ENCODE assay signal across 27 mouse cellular contexts in the genomic region with DNA sequence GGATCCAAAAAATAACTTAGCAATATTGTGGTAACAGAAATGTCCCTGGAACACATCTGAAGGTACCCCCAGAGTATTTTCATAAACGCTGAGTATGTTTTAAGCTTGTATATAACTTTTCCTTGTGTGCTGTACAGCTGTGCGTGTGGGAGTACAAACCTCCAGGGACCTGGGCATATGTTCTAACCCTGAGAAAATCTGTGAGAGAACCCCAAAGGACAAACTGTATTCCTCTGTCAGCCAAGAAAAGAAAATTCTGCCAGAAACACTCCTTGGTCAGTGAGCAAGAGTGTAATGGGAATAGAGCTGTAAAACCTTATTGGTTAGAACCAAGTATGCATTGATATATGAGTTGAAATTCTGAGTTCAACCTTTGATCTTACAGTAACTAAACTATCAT.
A peak's percentile ranks its signal among the peaks of the same experiment; 100 is the strongest.
DNase-seq lines count a peak whose midpoint lies in the region; ATAC-seq and TF ChIP-seq lines count a peak whose summit lies in the region.
"Had no signal": no experiment of that assay in that cellular context is flagged by ENCODE, and none has a peak within 500 bp of the region (broad histone marks: within the 10 kb centered on the region; RNA-seq: fewer than 3 reads in every experiment).

No protein-coding gene starts in this region.

- TF ChIP-seq EP300 in heart, postnatal 0 days (IDR thresholded peaks at IDR 0.05; ENCODE audit: low read depth), result no peak

- TF ChIP-seq CTCF in heart, postnatal 0 days (IDR thresholded peaks at IDR 0.05; ENCODE audit: low read depth), result no peak

- peaks cover 4% of the 10 kb centered on the region; the same call in 1 of the 2 replicates for H3K4me1 ChIP-seq in embryonic facial prominence, embryonic 14.5 days (ENCODE audit: control insufficient read depth, insufficient read depth, low read length)
- H3K4me1 ChIP-seq in embryonic facial prominence, embryonic 10.5 days, result no peaks in the 10 kb centered on the region
- H3K4me1 ChIP-seq in heart, postnatal 0 days (ENCODE audit: control insufficient read depth, insufficient read depth), result peaks cover 3% of the 10 kb centered on the region; the same call in 1 of the 2 replicates
- H3K4me1 ChIP-seq in heart, embryonic 11.5 days (ENCODE audit: control insufficient read depth, insufficient read depth, low read length), result no peaks in the 10 kb centered on the region
- H3K4me1 ChIP-seq in lung, embryonic 16.5 days (replicated peaks; ENCODE audit: control insufficient read depth, insufficient read depth, low read length), result peaks cover 5% of the 10 kb centered on the region; the same call in 1 of the 2 replicates
- H3K4me1 ChIP-seq: embryonic facial prominence, embryonic 15.5 days had no signal

- no peak overlapping the region for H3K4me3 ChIP-seq in embryonic facial prominence, embryonic 14.5 days (ENCODE audit: low read depth, low read length)
- no peak overlapping the region for H3K4me3 ChIP-seq in embryonic facial prominence, embryonic 10.5 days
- no peak overlapping the region for H3K4me3 ChIP-seq in heart, postnatal 0 days (ENCODE audit: low read depth, low read length)
- no peak overlapping the region for H3K4me3 ChIP-seq in heart, embryonic 11.5 days (ENCODE audit: low read depth, low read length)
- H3K4me3 ChIP-seq in lung, embryonic 16.5 days (ENCODE audit: low read length), result no peak overlapping the region
- H3K4me3 ChIP-seq: embryonic facial prominence, embryonic 15.5 days; heart, adult 2 months; heart, embryonic 13.5 days had no signal

- peak; percentile 57 for DNase-seq in embryonic facial prominence, embryonic 14.5 days (ENCODE audit: low spot score)
- DNase-seq in embryonic facial prominence, embryonic 10.5 days (ENCODE audit: low spot score), result no peak
- peak; percentile 18 for DNase-seq in heart, postnatal 0 days (ENCODE audit: low spot score)
- no peak for DNase-seq in lung, adult 18-20 months
- DNase-seq: adrenal gland, adult 8-10 months; adrenal gland, postnatal 25 days; B cell, adult 2 months; cerebellum, adult 11-12 months; cerebellum, adult 8-10 months; cerebellum, postnatal 36 days; embryo, embryonic 11 days; forebrain, postnatal 0 days; gastrocnemius, postnatal 36 days; heart, adult 2 months; kidney, adult 18-20 months had no signal

- 76% methylated on average over 2 of the region's 2 CpGs for WGBS in embryonic facial prominence, embryonic 14.5 days
- WGBS in embryonic facial prominence, embryonic 10.5 days, result 90% methylated on average over 2 of the region's 2 CpGs
- WGBS in heart, postnatal 0 days, result 77% methylated on average over 2 of the region's 2 CpGs
- 86% methylated on average over 2 of the region's 2 CpGs for WGBS in heart, embryonic 11.5 days (ENCODE audit: insufficient replicate concordance)
- WGBS in lung, embryonic 16.5 days, result 74% methylated on average over 2 of the region's 2 CpGs

- H3K4me2 ChIP-seq in embryonic facial prominence, embryonic 14.5 days (ENCODE audit: low read depth, low read length), result no peak overlapping the region
- no peak overlapping the region for H3K4me2 ChIP-seq in heart, postnatal 0 days (ENCODE audit: low read depth, low read length)
- no peak overlapping the region for H3K4me2 ChIP-seq in heart, embryonic 11.5 days
- no peak overlapping the region for H3K4me2 ChIP-seq in lung, embryonic 16.5 days (ENCODE audit: low read depth, low read length)
- H3K4me2 ChIP-seq: embryonic facial prominence, embryonic 15.5 days; heart, embryonic 13.5 days; hindbrain, embryonic 14.5 days had no signal

- H3K9ac ChIP-seq in embryonic facial prominence, embryonic 14.5 days (ENCODE audit: low read depth, low read length), result no peak overlapping the region
- H3K9ac ChIP-seq in heart, postnatal 0 days (replicated peaks; ENCODE audit: low read depth, low read length), result no peak overlapping the region
- no peak overlapping the region for H3K9ac ChIP-seq in heart, embryonic 11.5 days (ENCODE audit: low read depth, low read length)
- no peak overlapping the region for H3K9ac ChIP-seq in lung, embryonic 16.5 days (ENCODE audit: low read length)
- H3K9ac ChIP-seq: embryonic facial prominence, embryonic 15.5 days; forebrain, postnatal 0 days; heart, embryonic 13.5 days; hindbrain, embryonic 14.5 days had no signal

- no peak for ATAC-seq in embryonic facial prominence, embryonic 14.5 days (ENCODE audit: low read depth)
- ATAC-seq in heart, postnatal 0 days (ENCODE audit: insufficient read depth, low read depth), result peak; percentile 39; the same call in 1 of the 2 replicates
- ATAC-seq in heart, embryonic 11.5 days (replicated peaks; ENCODE audit: insufficient number of reproducible peaks, low FRiP score, low TSS enrichment), result no peak
- peak; percentile 48 for ATAC-seq in lung, embryonic 16.5 days (ENCODE audit: low read depth)
- ATAC-seq: forebrain, embryonic 14.5 days; forebrain, postnatal 0 days; hindbrain, postnatal 0 days; inflammation-experienced regulatory T-cells, adult 6 months; intestine, embryonic 16.5 days; Patski had no signal

- 0 out of 2 replicates have a peak, but pooled peaks cover 4% of the 10 kb centered on the region for H3K9me3 ChIP-seq in embryonic facial prominence, embryonic 14.5 days (ENCODE audit: control insufficient read depth, low read length)
- no peaks in the 10 kb centered on the region for H3K9me3 ChIP-seq in embryonic facial prominence, embryonic 10.5 days
- no peaks in the 10 kb centered on the region for H3K9me3 ChIP-seq in heart, postnatal 0 days (replicated peaks; ENCODE audit: control insufficient read depth, low read length)
- no peaks in the 10 kb centered on the region for H3K9me3 ChIP-seq in heart, embryonic 11.5 days (replicated peaks; ENCODE audit: control insufficient read depth, low read length)
- no peaks in the 10 kb centered on the region; the same call in 1 of the 2 replicates for H3K9me3 ChIP-seq in lung, embryonic 16.5 days (ENCODE audit: control insufficient read depth, low read length)
- H3K9me3 ChIP-seq: heart, embryonic 13.5 days had no signal

- H3K27me3 ChIP-seq in embryonic facial prominence, embryonic 14.5 days (replicated peaks; ENCODE audit: control insufficient read depth, insufficient read depth, low read length), result no peaks in the 10 kb centered on the region
- H3K27me3 ChIP-seq in embryonic facial prominence, embryonic 10.5 days (replicated peaks; ENCODE audit: low read depth, poor library complexity, severe bottlenecking), result no peaks in the 10 kb centered on the region
- no peaks in the 10 kb centered on the region for H3K27me3 ChIP-seq in heart, postnatal 0 days (ENCODE audit: control insufficient read depth, insufficient read depth, low read length)
- no peaks in the 10 kb centered on the region for H3K27me3 ChIP-seq in heart, embryonic 11.5 days (ENCODE audit: control insufficient read depth, insufficient read depth, low read length)
- H3K27me3 ChIP-seq in lung, embryonic 16.5 days (ENCODE audit: control insufficient read depth, insufficient read depth, low read depth, low read length), result no peaks in the 10 kb centered on the region
- H3K27me3 ChIP-seq: CH12.LX; embryonic facial prominence, embryonic 15.5 days; heart, embryonic 13.5 days; Patski had no signal

- no peak overlapping the region for H3K27ac ChIP-seq in embryonic facial prominence, embryonic 14.5 days (replicated peaks; ENCODE audit: low read depth, low read length)
- H3K27ac ChIP-seq in embryonic facial prominence, embryonic 10.5 days (replicated peaks), result no peak overlapping the region
- no peak overlapping the region for H3K27ac ChIP-seq in heart, postnatal 0 days (ENCODE audit: low read depth)
- H3K27ac ChIP-seq in heart, embryonic 11.5 days (ENCODE audit: low read depth, low read length), result no peak overlapping the region
- H3K27ac ChIP-seq in lung, embryonic 16.5 days (ENCODE audit: low read length), result no peak overlapping the region
- H3K27ac ChIP-seq: embryonic facial prominence, embryonic 15.5 days; heart, adult 2 months; heart, embryonic 13.5 days; hindbrain, embryonic 14.5 days; hindbrain, postnatal 0 days had no signal

- H3K36me3 ChIP-seq in embryonic facial prominence, embryonic 14.5 days (ENCODE audit: control insufficient read depth, insufficient read depth, low read length), result no peaks in the 10 kb centered on the region
- H3K36me3 ChIP-seq in embryonic facial prominence, embryonic 10.5 days (replicated peaks), result no peaks in the 10 kb centered on the region
- H3K36me3 ChIP-seq in heart, postnatal 0 days (replicated peaks; ENCODE audit: control insufficient read depth, insufficient read depth, low read length), result no peaks in the 10 kb centered on the region
- H3K36me3 ChIP-seq in heart, embryonic 11.5 days (ENCODE audit: control insufficient read depth, insufficient read depth, low read length), result no peaks in the 10 kb centered on the region
- H3K36me3 ChIP-seq in lung, embryonic 16.5 days (ENCODE audit: control insufficient read depth, insufficient read depth, low read length), result no peaks in the 10 kb centered on the region
- H3K36me3 ChIP-seq: embryonic facial prominence, embryonic 15.5 days; G1E; heart, embryonic 13.5 days had no signal

Comparison
In these comparisons a context has a peak if more than half of its experiments do, and no peak if none do; other contexts are left out.
1. ATAC-seq: peak in heart, postnatal 0 days (single experiment) and lung, embryonic 16.5 days (single experiment); none in embryonic facial prominence, embryonic 14.5 days (single experiment) and heart, embryonic 11.5 days (single experiment).
2. DNase-seq: peak in embryonic facial prominence, embryonic 14.5 days (single experiment) and heart, postnatal 0 days (single experiment); none in embryonic facial prominence, embryonic 10.5 days (single experiment) and lung, adult 18-20 months (0 of 2).